Mouse (Mus musculus) hindbrain, embryonic 12.5 days (tissue): ENCODE measurements at regions not wholly inside any gene's neighbourhood (a gene's known extent, or its start where the extent isn't known, plus 50 kb on each side); places are given as distances from the start of the nearest gene placed in this dataset.

Experiments used
- ATAC-seq: fragments of 200-750 bp; cut with Nextera tagmentation; 2 replicates; pipeline ENCODE4 v1.8.0; 2017; ENCODE audit warnings: moderate TSS enrichment; ENCODE audit not compliant: low FRiP score
- H3K27ac ChIP-seq: fragments of 300-500 bp; sonication (generic); 2 replicates; pipeline ENCODE4 v1.5.1; 2016; ENCODE audit warnings: mild to moderate bottlenecking
- H3K27me3 ChIP-seq: fragments of 300-500 bp; sonication (generic); 2 replicates; pipeline ENCODE4 v1.6.1; 2016; ENCODE audit warnings: mild to moderate bottlenecking
- H3K36me3 ChIP-seq: fragments of 300-500 bp; sonication (generic); 2 replicates; pipeline ENCODE4 v1.6.1; 2016; ENCODE audit warnings: mild to moderate bottlenecking
- H3K4me1 ChIP-seq: fragments of 300-500 bp; sonication (generic); 2 replicates; pipeline ENCODE4 v1.6.1; 2016
- H3K4me2 ChIP-seq: fragments of 300-500 bp; sonication (generic); replicated peaks from 2 replicates; pipeline ENCODE4 v1.6.1; 2016; ENCODE audit warnings: mild to moderate bottlenecking
- H3K4me3 ChIP-seq: fragments of 300-500 bp; sonication (generic); 2 replicates; pipeline ENCODE4 v1.5.1; 2016; ENCODE audit warnings: mild to moderate bottlenecking
- H3K9ac ChIP-seq: fragments of 300-500 bp; sonication (generic); 2 replicates; pipeline ENCODE4 v1.6.1; 2016; ENCODE audit warnings: mild to moderate bottlenecking, moderate library complexity
- H3K9me3 ChIP-seq: fragments of 300-500 bp; sonication (generic); replicated peaks from 2 replicates; pipeline ENCODE4 v1.6.1; 2016; ENCODE audit warnings: mild to moderate bottlenecking
- WGBS: fragments of 180-500 bp; shearing (Covaris S2); methylation state at CpG from one replicate; pipeline ENCODE4 v1.1.7; 2016; 5-methylcytosine and 5-hydroxymethylcytosine counted together

- WGBS, result 77% methylated on average over 7 of the region's 7 CpGs
- Histone ChIP-seq H3K36me3 (no peaks in the 10 kb centered on the region), H3K4me2 (no peak overlapping the region), H3K9ac (no peak overlapping the region), H3K27me3 (no peaks in the 10 kb centered on the region), H3K9me3 (no peaks in the 10 kb centered on the region), H3K4me1 (no peaks in the 10 kb centered on the region), H3K4me3 (no peak overlapping the region), H3K27ac (no peak overlapping the region)
- no peak for ATAC-seq
Measured at GRCm38 (mm10) chr9:91131415-91132255, 230.6 kb upstream of the Zic4 start.

GRCm38 (mm10) chr9:91132531-91132930 lies 229.7 kb upstream of the Zic4 start:
- Histone ChIP-seq H3K27me3 (no peaks in the 10 kb centered on the region), H3K4me3 (no peak overlapping the region), H3K27ac (no peak overlapping the region), H3K36me3 (no peaks in the 10 kb centered on the region), H3K9me3 (no peaks in the 10 kb centered on the region), H3K9ac (no peak overlapping the region), H3K4me1 (no peaks in the 10 kb centered on the region), H3K4me2 (no peak overlapping the region)
- 85% methylated on average over 1 of the region's 1 CpGs for WGBS
- ATAC-seq, result no peak

GRCm38 (mm10) chr9:91133256-91133920 lies 228.8 kb upstream of the Zic4 start:
- Histone ChIP-seq H3K36me3 (no peaks in the 10 kb centered on the region), H3K9me3 (no peaks in the 10 kb centered on the region), H3K4me1 (no peaks in the 10 kb centered on the region), H3K9ac (no peak overlapping the region), H3K4me2 (no peak overlapping the region), H3K27me3 (no peaks in the 10 kb centered on the region), H3K27ac (no peak overlapping the region), H3K4me3 (no peak overlapping the region)
- 89% methylated on average over 3 of the region's 3 CpGs for WGBS
- no peak for ATAC-seq

- H3K9ac ChIP-seq, result no peak overlapping the region
- H3K4me2 ChIP-seq, result no peak overlapping the region
- no peak overlapping the region for H3K4me3 ChIP-seq
- H3K27me3 ChIP-seq, result no peaks in the 10 kb centered on the region
- no peak for ATAC-seq
- H3K36me3 ChIP-seq, result no peaks in the 10 kb centered on the region
- H3K4me1 ChIP-seq, result no peaks in the 10 kb centered on the region
- 96% methylated on average over 1 of the region's 1 CpGs for WGBS
- no peaks in the 10 kb centered on the region for H3K9me3 ChIP-seq
- H3K27ac ChIP-seq, result no peak overlapping the region
Measured at GRCm38 (mm10) chr9:91134325-91134724, 227.9 kb upstream of the Zic4 start.

- Histone ChIP-seq H3K9me3 (no peaks in the 10 kb centered on the region), H3K9ac (no peak overlapping the region), H3K36me3 (no peaks in the 10 kb centered on the region), H3K27me3 (no peaks in the 10 kb centered on the region), H3K4me3 (no peak overlapping the region), H3K4me2 (no peak overlapping the region), H3K27ac (no peak overlapping the region), H3K4me1 (no peaks in the 10 kb centered on the region)
- ATAC-seq, result no peak
- 74% methylated on average over 2 of the region's 2 CpGs for WGBS
Measured at GRCm38 (mm10) chr9:91135107-91135506, 227.1 kb upstream of the Zic4 start.

GRCm38 (mm10) chr9:91140651-91141050 lies 221.6 kb upstream of the Zic4 start:
- no peak for ATAC-seq
- Histone ChIP-seq H3K4me1 (no peaks in the 10 kb centered on the region), H3K4me2 (no peak overlapping the region), H3K27ac (no peak overlapping the region), H3K9me3 (no peaks in the 10 kb centered on the region), H3K27me3 (no peaks in the 10 kb centered on the region), H3K9ac (no peak overlapping the region), H3K36me3 (no peaks in the 10 kb centered on the region), H3K4me3 (no peak overlapping the region)
- 42% methylated on average over 1 of the region's 1 CpGs for WGBS

- 89% methylated on average over 11 of the region's 11 CpGs for WGBS
- Histone ChIP-seq H3K4me1 (no peaks in the 10 kb centered on the region), H3K4me3 (no peak overlapping the region), H3K9ac (no peak overlapping the region), H3K9me3 (no peaks in the 10 kb centered on the region), H3K36me3 (no peaks in the 10 kb centered on the region), H3K27ac (no peak overlapping the region), H3K4me2 (no peak overlapping the region), H3K27me3 (no peaks in the 10 kb centered on the region)
- no peak for ATAC-seq
Measured at GRCm38 (mm10) chr9:91151893-91152292, 210.3 kb upstream of the Zic4 start.

GRCm38 (mm10) chr9:91159311-91159710 lies 202.9 kb upstream of the Zic4 start:
- Histone ChIP-seq H3K4me2 (no peak overlapping the region), H3K27me3 (no peaks in the 10 kb centered on the region), H3K4me3 (no peak overlapping the region), H3K4me1 (no peaks in the 10 kb centered on the region), H3K9ac (no peak overlapping the region), H3K27ac (no peak overlapping the region), H3K36me3 (no peaks in the 10 kb centered on the region), H3K9me3 (no peaks in the 10 kb centered on the region)
- WGBS, result 87% methylated on average over 2 of the region's 2 CpGs
- ATAC-seq, result no peak

- ATAC-seq, result no peak
- Histone ChIP-seq H3K9me3 (no peaks in the 10 kb centered on the region), H3K4me1 (no peaks in the 10 kb centered on the region), H3K27ac (no peak overlapping the region), H3K4me3 (no peak overlapping the region), H3K36me3 (no peaks in the 10 kb centered on the region), H3K4me2 (no peak overlapping the region), H3K9ac (no peak overlapping the region), H3K27me3 (no peaks in the 10 kb centered on the region)
Measured at GRCm38 (mm10) chr9:91167871-91168270, 194.3 kb upstream of the Zic4 start.

GRCm38 (mm10) chr9:91193221-91193620 lies 169.0 kb upstream of the Zic4 start:
- Histone ChIP-seq H3K4me2 (no peak overlapping the region), H3K9ac (no peak overlapping the region), H3K27me3 (no peaks in the 10 kb centered on the region), H3K36me3 (no peaks in the 10 kb centered on the region), H3K4me1 (no peaks in the 10 kb centered on the region), H3K4me3 (no peak overlapping the region), H3K27ac (no peak overlapping the region), H3K9me3 (no peaks in the 10 kb centered on the region)
- 90% methylated on average over 4 of the region's 4 CpGs for WGBS
- ATAC-seq, result no peak

- H3K9me3 ChIP-seq, result no peaks in the 10 kb centered on the region
- WGBS, result 91% methylated on average over 3 of the region's 3 CpGs
- H3K4me2 ChIP-seq, result no peak overlapping the region
Measured at GRCm38 (mm10) chr9:91193954-91194353, 168.3 kb upstream of the Zic4 start.

GRCm38 (mm10) chr9:91207281-91207680 lies 154.9 kb upstream of the Zic4 start:
- ATAC-seq, result no peak
- H3K27me3 ChIP-seq, result no peaks in the 10 kb centered on the region
- no peak overlapping the region for H3K4me2 ChIP-seq
- no peaks in the 10 kb centered on the region for H3K36me3 ChIP-seq
- WGBS, result 75% methylated on average over 2 of the region's 2 CpGs
- H3K4me3 ChIP-seq, result no peak overlapping the region
- no peaks in the 10 kb centered on the region for H3K9me3 ChIP-seq
- no peak overlapping the region for H3K9ac ChIP-seq
- no peak overlapping the region for H3K27ac ChIP-seq
- no peaks in the 10 kb centered on the region for H3K4me1 ChIP-seq

More at GRCm38 (mm10) chr9:91193954-91194353, 168.3 kb upstream of the Zic4 start:
- Histone ChIP-seq H3K27ac (no peak overlapping the region), H3K4me1 (no peaks in the 10 kb centered on the region), H3K27me3 (no peaks in the 10 kb centered on the region), H3K9ac (no peak overlapping the region), H3K4me3 (no peak overlapping the region), H3K36me3 (no peaks in the 10 kb centered on the region)
- no peak for ATAC-seq
